Mouse (Mus musculus): ENCODE measurements around the gene Kcna3. TPM values are rescaled to one million over a fixed set of nuclear protein-coding genes. Genes with fewer than 3 reads are reported as not detected.

Gene Kcna3
- 10 to 100 TPM; 20.3 to 22.1 TPM for total RNA-seq (2021)

DNA sequence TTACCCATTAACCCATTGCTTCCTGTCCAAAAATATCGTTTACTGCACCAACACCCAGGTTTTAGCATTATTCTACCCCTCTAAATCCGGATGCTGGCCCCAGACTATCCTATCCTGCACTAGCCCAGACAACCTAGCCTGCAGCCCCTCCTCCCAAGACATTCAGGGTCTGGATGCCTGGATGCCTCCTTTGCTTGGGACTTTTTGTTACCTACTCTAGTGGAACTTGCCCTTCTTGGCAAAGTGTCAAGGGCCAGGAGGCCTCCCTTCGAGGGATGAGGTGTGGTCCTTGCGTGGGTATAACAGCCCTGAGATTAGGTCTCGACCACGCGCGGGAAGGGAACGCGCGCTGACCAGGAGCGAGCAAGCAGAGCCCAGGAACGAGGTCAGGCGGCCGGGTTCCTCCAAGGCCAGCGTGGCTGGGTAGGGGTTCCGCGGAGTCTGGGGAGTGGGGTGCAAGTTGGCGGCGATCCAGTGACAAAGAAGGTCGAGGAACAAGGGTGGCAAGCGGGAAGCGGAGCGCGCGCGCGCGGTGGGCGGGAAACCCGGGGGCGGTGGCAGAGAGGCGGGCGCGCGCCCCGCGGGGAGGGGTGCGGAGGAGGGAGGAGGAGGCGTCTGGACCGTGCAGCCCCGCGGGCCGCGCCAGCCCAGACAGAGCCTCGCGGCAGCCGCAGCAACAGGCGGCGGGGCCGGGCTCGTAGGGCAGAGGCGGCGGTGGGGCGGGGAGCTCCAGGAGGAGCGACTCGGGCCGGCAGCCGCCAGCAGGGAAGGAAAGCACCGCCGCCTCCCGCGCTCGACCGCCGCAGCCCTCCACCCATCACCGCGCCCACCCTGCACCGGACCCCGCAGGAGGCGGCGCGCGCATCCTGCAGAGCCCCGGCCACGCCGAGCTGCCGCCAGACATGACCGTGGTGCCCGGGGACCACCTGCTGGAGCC, at the start of gene Kcna3:
Gene Kcna3 (plus strand): TSS at position 649 of the 937 bp plus-strand sequence.
- peak; percentile 56 to 64 for DNase-seq (ENCODE audit: extremely low spot score in 1 of 2, low spot score in 1 of 2)

DNA sequence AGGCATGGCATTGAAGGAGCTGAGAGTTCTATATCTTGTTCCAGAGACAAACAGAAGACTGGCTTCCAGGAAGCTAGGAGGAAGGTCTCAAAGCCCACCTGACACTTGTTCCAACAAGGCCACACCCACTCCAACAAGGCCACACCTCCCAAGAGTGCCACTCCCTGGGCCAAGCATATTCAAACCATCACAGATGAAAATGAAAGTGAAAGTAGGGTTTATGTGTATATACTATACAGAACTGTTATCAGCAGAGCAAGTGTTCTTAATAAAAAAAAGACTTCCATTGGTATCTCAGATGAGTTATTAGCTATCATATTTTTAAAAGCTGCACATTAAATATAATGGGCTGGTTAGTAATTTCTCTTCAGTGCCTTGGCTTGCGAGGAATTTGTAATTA, 44.6 kb upstream of the Kcna3 start:
- no peak for DNase-seq (ENCODE audit: extremely low spot score in 1 of 2, low spot score in 1 of 2)

DNA sequence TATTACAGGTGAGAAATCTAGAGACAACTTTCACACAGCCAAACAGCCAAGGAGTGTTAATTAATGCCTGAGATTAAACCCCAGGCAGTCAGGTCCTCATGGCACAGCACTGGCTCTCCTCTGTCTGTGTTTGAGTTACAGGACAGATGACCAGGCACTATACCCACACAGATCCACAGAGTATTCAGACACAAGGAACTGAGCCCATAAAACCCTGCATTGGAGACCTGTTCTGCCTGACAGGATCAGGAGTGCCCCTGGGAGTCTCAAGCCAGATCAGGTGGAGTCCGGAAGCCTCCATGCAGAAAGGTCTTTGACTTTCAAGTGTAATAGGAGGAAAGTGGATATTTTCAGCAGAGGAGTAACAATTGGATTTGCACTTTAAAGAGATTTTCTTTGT, 40.6 kb upstream of the Kcna3 start:
- DNase-seq (ENCODE audit: extremely low spot score in 1 of 2, low spot score in 1 of 2) = no peak

DNA sequence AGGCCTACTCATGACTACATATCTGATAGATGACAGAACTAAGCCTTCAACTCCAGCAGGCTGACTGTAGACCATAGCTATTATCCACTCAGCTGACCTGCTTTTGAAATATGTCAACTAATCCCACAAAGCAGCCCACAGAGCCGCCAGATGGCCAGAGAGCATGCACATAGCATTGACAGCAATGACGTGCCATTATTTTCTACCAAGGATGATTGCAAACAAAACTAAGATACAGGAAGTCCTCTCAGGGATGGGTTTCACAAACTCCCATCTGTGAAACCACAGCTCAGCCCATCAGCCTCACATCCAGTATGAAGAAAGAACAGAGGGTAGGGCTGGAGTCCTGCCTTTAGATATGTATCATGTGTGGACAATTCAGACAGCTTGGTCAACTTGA, 39.8 kb upstream of the Kcna3 start:
- no peak for DNase-seq (ENCODE audit: extremely low spot score in 1 of 2, low spot score in 1 of 2)

DNA sequence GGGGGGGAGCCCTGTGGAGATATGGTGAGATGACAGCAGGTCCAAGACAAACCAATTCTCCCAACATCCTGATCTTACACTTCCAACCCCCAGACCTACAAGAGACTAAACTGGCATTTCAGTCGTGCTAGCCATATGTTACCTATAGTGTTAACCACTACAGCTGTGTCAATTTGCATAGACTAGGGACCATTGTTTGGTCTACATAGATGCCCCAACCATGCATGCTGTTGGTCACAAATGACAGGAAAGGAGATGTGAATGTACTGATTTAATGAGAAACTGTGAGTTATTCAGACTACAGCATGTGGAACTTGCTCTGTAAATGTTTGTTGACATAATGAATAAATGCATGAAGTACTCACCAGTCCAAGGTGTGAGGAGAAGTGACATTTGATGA, 37.6 kb upstream of the Kcna3 start:
- no peak for DNase-seq (ENCODE audit: extremely low spot score in 1 of 2, low spot score in 1 of 2)

DNA sequence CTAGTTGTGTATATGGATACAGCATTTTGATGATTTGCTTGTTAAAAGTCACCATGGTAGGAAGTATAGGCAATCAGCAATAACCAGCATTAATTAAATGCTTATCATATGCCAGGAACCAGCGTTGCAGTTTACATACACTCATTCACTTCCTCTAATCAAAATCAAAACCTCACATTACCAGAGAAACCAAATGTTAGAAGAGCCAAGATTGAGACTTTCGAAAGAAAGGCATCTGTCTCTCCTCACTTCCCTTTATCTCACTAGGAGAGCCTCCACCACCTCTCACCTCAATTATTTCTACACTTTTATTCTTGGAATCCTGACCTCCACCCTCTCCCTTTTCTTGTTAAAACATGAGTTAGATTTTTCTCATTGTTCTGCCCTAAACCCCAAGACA, 35.8 kb upstream of the Kcna3 start:
- no peak for DNase-seq (ENCODE audit: extremely low spot score in 1 of 2, low spot score in 1 of 2)

DNA sequence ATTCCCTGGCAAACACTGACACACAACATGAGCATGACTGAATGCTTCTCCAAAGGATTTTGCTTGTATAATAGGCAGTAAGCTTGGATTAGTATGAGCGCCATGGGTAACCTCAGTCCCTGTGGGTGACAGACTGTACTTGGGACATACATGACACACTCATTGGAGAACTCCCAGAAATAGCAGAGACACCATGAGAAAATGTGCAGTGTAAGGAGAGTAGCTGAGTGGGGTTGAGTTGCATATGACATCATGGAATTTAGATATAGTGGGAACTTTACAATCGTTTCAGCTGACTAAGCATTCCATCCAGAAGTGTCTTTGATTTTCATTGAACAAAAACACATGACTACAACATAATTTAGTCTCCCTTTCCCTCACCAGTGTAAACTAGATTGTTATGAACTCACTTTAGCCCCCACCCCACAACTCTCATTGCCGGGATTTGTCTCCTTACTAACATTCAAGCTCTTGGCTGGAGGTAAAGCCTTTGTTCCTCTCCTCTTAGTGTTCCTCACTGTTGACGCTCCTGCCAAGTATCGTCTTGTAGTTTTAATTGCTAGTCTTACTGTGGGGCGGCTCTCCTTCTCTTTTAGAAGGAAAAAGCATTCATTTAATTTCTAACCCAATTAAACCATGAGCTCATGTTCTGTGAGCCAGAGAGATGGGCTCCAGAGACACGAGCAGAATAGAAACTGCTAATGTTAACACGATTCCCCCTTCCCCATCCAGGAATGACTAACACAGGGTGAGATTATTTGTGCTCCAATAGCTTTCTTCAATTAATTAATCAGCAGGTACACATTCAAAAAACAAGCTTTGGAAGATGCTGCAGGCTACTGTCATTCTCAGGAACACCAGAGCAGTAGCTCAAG, 33.5 kb upstream of the Kcna3 start:
- DNase-seq (ENCODE audit: extremely low spot score in 1 of 2, low spot score in 1 of 2) = no peak

DNA sequence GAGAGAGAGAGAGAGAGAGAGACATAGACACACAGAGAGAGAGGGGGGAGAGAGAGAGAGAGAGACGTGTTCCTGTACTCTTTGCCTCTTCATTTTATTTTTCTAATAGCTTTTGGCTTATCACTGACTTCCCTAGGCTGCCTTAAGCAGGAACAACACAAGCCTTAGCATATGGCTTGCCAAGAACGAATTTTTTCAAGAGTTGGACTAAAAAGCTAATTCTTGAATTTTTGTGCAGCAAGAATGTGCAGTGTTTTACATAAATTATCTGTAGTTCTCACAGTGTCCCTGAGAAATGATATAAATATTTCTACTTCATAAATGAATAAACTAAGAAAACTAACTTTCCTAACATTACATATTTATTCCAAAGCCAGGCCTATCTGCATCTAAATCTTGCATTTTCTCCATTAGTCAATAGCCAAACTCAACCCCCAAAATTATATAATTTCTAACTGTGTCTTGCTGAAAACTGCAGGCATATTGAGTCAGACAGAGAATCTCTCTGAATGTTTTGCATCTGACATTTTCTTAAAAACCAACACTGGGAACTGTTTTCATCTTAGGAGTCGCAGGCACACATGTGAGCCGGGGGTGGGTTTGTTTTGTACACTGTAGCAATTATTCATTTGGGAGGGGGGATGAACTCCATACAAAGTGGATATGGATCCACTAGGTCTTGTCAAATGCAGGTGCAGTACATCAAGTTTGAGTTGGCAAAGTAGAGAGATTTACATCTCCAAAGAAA, 26.5 kb upstream of the Kcna3 start:
- DNase-seq (ENCODE audit: extremely low spot score in 1 of 2, low spot score in 1 of 2) = no peak

DNA sequence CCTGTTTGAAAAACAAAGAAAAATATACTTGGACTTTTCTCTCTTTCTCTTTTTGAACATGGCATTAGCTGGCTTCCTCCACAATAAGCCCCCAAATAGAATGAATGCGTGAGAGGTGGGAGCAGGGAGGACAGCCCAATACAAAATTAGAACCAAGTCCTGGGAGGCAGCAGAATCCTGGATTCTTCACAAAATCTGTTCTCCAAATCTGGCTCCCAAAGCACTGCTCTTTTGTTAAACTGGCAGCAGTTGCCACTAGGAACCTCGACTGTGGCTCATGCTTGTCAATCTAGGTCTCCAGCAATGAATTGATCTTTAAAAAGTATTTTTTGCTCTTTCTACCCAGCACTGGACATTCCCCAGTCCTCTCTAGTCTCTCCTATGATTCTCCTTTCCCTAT, 17.7 kb upstream of the Kcna3 start:
- no peak for DNase-seq (ENCODE audit: extremely low spot score in 1 of 2, low spot score in 1 of 2)

DNA sequence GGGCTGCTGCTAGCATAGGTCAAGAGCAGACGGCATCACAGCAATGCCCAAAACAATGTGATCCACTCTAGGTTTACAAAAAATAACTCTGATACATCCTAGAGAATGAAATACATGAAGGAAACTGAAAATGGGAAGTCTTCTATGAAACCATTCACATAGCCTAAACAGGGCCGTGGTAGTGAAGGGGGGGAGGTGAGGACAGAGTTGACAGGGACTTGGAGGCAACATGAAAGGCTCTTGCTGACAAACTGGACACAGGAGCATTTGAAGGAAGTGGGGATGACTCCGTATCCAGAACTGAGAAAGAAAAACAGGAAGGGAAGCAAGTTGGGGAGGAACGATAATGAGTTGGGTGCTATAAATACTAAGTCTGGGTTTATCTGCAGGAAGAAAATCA, 4.4 kb upstream of the Kcna3 start:
- DNase-seq (ENCODE audit: extremely low spot score in 1 of 2, low spot score in 1 of 2) = no peak

DNA sequence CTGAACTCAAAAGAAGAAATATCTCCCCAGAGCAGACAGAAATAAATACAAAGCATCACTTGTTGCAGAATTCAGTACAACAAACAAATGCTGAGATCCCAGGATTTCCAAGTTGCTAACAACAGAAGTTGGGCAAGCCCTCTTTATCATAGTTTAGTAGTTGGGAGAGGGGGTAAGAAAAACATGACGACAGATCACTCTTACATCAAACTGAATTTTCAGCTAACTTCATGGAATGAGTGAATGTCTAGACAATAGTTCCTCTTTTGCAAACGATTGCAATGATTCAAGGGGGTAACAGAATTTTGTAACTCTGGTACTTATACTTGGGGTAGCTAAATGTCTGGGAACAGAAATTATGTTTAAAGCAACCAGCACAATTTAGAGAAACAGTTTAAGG, 1.2 kb upstream of the Kcna3 start:
- no peak for DNase-seq (ENCODE audit: extremely low spot score in 1 of 2, low spot score in 1 of 2)

DNA sequence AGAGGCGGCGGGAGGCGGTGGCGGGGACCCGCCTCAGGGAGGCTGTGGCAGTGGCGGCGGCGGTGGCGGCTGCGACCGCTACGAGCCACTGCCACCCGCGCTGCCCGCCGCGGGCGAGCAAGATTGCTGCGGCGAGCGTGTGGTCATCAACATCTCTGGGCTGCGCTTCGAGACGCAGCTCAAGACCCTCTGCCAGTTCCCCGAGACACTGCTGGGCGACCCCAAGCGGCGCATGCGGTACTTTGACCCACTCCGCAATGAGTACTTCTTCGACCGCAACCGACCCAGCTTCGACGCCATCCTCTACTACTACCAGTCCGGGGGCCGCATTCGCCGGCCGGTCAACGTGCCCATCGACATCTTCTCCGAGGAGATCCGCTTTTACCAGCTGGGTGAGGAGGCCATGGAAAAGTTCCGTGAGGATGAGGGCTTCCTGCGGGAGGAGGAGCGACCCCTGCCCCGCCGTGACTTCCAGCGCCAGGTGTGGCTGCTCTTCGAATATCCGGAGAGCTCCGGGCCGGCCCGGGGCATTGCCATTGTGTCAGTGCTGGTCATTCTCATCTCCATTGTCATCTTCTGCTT, 580 bp downstream of the Kcna3 start:
- DNase-seq (ENCODE audit: extremely low spot score in 1 of 2, low spot score in 1 of 2) = peak; percentile 24 to 36

DNA sequence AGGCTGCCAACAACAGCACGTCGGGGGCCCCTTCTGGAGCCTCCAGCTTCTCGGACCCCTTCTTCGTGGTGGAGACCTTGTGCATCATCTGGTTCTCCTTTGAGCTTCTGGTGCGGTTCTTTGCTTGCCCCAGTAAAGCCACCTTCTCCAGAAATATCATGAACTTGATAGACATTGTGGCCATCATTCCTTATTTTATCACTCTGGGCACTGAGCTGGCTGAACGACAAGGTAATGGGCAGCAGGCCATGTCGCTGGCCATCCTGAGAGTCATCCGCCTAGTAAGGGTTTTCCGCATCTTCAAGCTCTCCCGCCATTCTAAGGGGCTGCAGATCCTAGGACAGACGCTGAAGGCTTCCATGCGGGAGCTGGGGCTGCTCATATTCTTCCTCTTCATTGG, 1.1 kb downstream of the Kcna3 start:
- DNase-seq (ENCODE audit: extremely low spot score in 1 of 2, low spot score in 1 of 2) = no peak

DNA sequence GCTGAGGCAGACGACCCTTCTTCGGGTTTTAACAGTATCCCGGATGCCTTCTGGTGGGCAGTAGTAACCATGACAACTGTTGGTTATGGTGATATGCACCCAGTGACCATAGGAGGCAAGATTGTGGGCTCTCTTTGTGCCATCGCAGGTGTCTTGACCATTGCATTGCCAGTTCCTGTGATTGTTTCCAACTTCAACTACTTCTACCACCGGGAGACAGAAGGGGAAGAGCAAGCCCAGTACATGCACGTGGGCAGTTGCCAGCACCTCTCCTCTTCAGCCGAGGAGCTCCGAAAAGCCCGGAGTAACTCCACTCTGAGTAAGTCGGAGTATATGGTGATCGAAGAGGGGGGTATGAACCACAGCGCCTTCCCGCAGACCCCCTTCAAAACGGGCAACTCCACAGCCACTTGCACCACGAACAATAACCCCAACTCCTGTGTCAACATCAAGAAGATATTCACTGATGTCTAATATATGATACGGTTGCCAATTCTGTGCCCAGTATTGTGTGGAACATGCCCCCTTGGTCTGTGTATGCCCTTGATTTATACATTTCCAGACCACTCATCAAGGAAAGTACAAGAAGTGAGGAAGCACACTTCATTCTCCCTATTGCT, 1.7 kb downstream of the Kcna3 start:
- peak in 1 of 2 experiments; percentile 7 for DNase-seq (ENCODE audit: extremely low spot score in 1 of 2, low spot score in 1 of 2)

DNA sequence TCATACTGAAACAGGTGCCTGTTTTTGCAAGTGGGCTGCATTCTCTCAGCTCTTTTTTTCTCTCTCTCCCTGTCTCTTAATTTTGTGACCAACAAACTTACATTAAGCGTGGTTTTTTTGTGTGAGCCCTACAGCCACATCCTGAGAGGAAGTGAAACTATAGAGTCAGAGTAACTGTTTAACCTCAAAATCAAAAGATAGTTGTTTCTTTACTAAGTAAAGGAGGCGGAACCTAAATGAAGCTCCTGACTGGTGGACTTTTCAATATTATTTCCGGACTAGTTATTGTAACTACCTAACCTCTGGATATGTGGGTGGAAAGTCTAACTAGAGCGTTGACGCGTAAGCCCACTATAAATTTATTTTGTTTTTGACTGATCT, 2.2 kb downstream of the Kcna3 start:
- no peak for DNase-seq (ENCODE audit: extremely low spot score in 1 of 2, low spot score in 1 of 2)

DNA sequence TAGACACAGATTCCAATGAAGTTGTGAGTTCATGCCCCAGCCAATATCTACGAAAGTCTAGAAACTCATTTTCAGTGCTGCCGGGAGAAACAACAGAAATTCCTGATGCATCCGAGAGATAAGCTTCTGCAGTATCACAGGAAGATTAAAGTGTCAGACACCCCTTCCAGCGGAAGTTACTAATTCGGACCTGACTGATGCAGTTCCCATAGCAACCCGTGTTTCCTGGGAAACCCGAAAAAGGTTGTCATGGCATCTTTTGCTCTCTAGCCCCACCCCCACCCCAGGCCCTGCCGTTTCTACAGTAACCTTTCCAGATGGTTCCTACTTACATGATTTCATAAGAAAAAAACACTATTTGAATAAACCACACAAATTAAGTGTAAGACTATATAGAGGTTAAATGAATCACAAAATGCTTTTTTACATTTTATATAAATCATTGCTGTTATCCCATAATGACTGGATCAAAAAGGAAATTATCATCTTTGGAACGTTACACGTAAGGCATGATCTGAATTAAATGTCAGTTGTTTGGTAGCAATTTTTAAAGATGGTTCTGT, 2.8 kb downstream of the Kcna3 start:
- DNase-seq (ENCODE audit: extremely low spot score in 1 of 2, low spot score in 1 of 2) = peak; percentile 28 to 40

DNA sequence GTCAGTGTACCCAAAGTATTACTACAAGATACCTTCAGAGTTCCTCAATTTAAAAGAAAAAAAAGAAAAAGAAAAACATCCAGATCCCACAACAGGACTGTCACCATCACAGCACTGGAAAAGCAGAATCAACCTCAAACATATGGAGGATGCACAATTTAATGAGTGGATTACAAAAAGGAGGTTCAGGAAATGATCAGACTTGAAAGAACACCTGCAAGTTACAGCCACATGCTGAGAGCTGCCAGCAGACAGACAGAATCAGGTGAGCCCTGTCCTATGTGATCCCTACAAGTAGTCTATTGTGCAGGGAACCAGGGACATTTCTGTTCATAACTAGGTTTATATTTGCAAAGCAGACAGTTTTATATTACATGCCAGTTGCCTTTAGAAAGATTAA, 3.3 kb downstream of the Kcna3 start:
- DNase-seq (ENCODE audit: extremely low spot score in 1 of 2, low spot score in 1 of 2) = no peak

DNA sequence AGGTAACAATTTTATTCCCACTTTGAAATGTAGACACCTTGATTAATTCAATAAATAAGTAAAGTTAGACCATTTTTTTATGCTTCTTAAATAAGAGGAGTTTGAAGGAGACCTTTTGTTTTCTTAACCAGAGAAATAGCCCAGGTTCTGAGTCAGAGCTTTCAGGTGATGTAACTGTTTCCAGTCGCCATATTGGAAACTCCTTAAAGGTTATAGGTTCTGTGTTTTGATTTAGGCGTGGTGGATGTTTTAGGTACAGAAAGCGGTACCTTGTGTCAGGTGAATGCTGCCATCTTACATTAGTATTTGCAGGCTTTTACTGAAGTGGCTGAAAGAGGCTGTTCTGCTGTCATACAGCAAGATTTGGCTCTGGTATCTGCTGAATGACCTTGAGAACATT, 4.4 kb downstream of the Kcna3 start:
- no peak for DNase-seq (ENCODE audit: extremely low spot score in 1 of 2, low spot score in 1 of 2)

DNA sequence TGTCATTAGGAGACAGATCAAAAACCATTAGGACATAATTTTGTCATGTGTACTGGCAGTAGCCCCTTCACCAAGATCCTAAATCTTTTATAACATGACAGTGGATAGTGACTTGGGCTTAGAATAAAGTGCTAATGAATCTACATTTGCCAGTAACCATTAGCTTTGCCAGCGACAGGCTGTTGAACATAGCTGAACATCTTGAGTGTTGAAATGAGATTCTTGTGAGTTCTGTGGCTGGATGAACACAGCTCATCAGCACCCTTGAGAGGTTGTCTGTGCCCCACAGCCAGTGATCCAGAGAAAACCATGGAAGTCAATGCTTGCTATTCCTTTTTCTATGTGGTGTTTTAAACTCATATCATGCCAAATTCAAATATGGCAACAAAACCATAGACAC, 5.7 kb downstream of the Kcna3 start:
- DNase-seq (ENCODE audit: extremely low spot score in 1 of 2, low spot score in 1 of 2) = no peak

DNA sequence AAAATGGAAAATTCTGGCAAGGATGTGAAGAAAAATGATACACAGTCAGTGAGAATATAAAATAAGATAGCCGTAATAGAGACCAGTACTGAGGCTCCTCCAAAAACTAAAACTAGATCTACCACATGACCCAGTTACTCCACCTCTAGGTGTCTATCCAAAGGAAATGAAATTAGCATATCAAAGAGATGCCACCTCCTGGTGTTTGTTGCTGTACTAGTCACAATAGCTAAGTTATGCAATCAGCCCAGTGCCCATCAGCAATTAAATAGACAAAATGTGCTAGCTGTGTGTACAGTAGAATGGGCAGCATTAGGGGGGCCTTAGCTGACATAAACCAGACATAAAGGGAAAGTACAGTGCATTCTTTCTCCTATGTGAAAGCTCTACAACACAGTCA, 25.5 kb downstream of the Kcna3 start:
- no peak for DNase-seq (ENCODE audit: extremely low spot score in 1 of 2, low spot score in 1 of 2)
